Mouse (Mus musculus) lung, postnatal 0 days (tissue): Measurements from ENCODE around the gene Cap1.

ENCODE experiments used
- CTCF ChIP-seq: IDR thresholded peaks from 2 replicates; pipeline ENCODE4 v1.5.1; 2016; ENCODE audit warnings: antibody characterized with exemption, mild to moderate bottlenecking
- EP300 ChIP-seq: IDR thresholded peaks from 2 replicates; pipeline ENCODE4 v1.6.1; 2016; ENCODE audit warnings: antibody characterized with exemption, mild to moderate bottlenecking, control low read depth

GRCm38 (mm10) chr4:122898313-122898712, 12.5 kb upstream of the Cap1 start:
- TF ChIP-seq CTCF (peak; percentile 76), EP300 (no peak)
